ENCODE assay signal across 9 mouse cellular contexts in genomic region chr11:66188627-66189287, GRCm38 (mm10). TPM values are rescaled to one million over a fixed set of nuclear protein-coding genes. Genes with fewer than 3 reads are reported as not detected.
A peak's percentile ranks its signal among the peaks of the same experiment; 100 is the strongest.
DNase-seq lines count a peak whose midpoint lies in the region; ATAC-seq and TF ChIP-seq lines count a peak whose summit lies in the region.
"Had no signal": no experiment of that assay in that cellular context is flagged by ENCODE, and none has a peak within 500 bp of the region (broad histone marks: within the 10 kb centered on the region; RNA-seq: fewer than 3 reads in every experiment).

No protein-coding gene starts in this region.

- TF ChIP-seq EP300 in stomach, postnatal 0 days (optimal IDR thresholded peaks at IDR 0.05): no peak

- no peak overlapping the region for H3K27ac ChIP-seq in embryonic facial prominence, embryonic 14.5 days (replicated peaks; ENCODE audit: low read depth, low read length)
- no peak overlapping the region for H3K27ac ChIP-seq in embryonic facial prominence, embryonic 10.5 days (replicated peaks)
- H3K27ac ChIP-seq in stomach, postnatal 0 days (replicated peaks): no peak overlapping the region
- H3K27ac ChIP-seq in hindbrain, embryonic 13.5 days: no peak overlapping the region

- no peaks in the 10 kb centered on the region for H3K36me3 ChIP-seq in embryonic facial prominence, embryonic 14.5 days (ENCODE audit: control insufficient read depth, insufficient read depth, low read length)
- H3K36me3 ChIP-seq in embryonic facial prominence, embryonic 10.5 days (replicated peaks): no peaks in the 10 kb centered on the region
- H3K36me3 ChIP-seq in stomach, postnatal 0 days (ENCODE audit: control insufficient read depth, insufficient read depth, low read length): no peaks in the 10 kb centered on the region
- no peaks in the 10 kb centered on the region for H3K36me3 ChIP-seq in hindbrain, embryonic 13.5 days

- intact Hi-C loops in heart, postnatal 14 days (cut with DNase I): no loop called here
- intact Hi-C loops in left cerebral cortex, postnatal 25 days (cut with DNase I): no loop called here

- DNase-seq in embryonic facial prominence, embryonic 14.5 days (ENCODE audit: low spot score): peak; percentile 89
- no peak for DNase-seq in embryonic facial prominence, embryonic 10.5 days (ENCODE audit: low spot score)
- peak; percentile 32 for DNase-seq in 3T3-L1 (ENCODE audit: low read depth, low spot score)
- peak; percentile 2 for DNase-seq in forelimb bud, embryonic 11.5 days (ENCODE audit: low read depth, low spot score)
- DNase-seq in heart, postnatal 14 days: peak; percentile 52 to 80
- peak; percentile 24 to 50 for DNase-seq in left cerebral cortex, postnatal 25 days (ENCODE audit: low spot score in 2 of 2)
- DNase-seq in stomach, postnatal 0 days (ENCODE audit: low spot score): peak; percentile 40

- no peaks in the 10 kb centered on the region for H3K4me1 ChIP-seq in embryonic facial prominence, embryonic 14.5 days (ENCODE audit: control insufficient read depth, insufficient read depth, low read length)
- H3K4me1 ChIP-seq in embryonic facial prominence, embryonic 10.5 days: no peaks in the 10 kb centered on the region
- no peaks in the 10 kb centered on the region for H3K4me1 ChIP-seq in stomach, postnatal 0 days (replicated peaks; ENCODE audit: control insufficient read depth, insufficient read depth)
- H3K4me1 ChIP-seq in hindbrain, embryonic 13.5 days (replicated peaks): no peaks in the 10 kb centered on the region

- H3K9me3 ChIP-seq in embryonic facial prominence, embryonic 14.5 days (ENCODE audit: control insufficient read depth, low read length): no peaks in the 10 kb centered on the region
- no peaks in the 10 kb centered on the region for H3K9me3 ChIP-seq in embryonic facial prominence, embryonic 10.5 days
- H3K9me3 ChIP-seq in stomach, postnatal 0 days (ENCODE audit: control insufficient read depth, low read length): no peaks in the 10 kb centered on the region
- H3K9me3 ChIP-seq in hindbrain, embryonic 13.5 days: no peaks in the 10 kb centered on the region

- ATAC-seq in embryonic facial prominence, embryonic 14.5 days (ENCODE audit: low read depth): no peak
- no peak for ATAC-seq in stomach, postnatal 0 days (ENCODE audit: low FRiP score, low TSS enrichment)
- no peak for ATAC-seq in hindbrain, embryonic 13.5 days (ENCODE audit: low FRiP score)

- no peaks in the 10 kb centered on the region for H3K27me3 ChIP-seq in embryonic facial prominence, embryonic 14.5 days (replicated peaks; ENCODE audit: control insufficient read depth, insufficient read depth, low read length)
- no peaks in the 10 kb centered on the region for H3K27me3 ChIP-seq in embryonic facial prominence, embryonic 10.5 days (replicated peaks; ENCODE audit: low read depth, poor library complexity, severe bottlenecking)
- no peaks in the 10 kb centered on the region for H3K27me3 ChIP-seq in stomach, postnatal 0 days (ENCODE audit: control insufficient read depth, insufficient read depth, low read length)
- H3K27me3 ChIP-seq in hindbrain, embryonic 13.5 days: no peaks in the 10 kb centered on the region

- no peak overlapping the region for H3K9ac ChIP-seq in embryonic facial prominence, embryonic 14.5 days (ENCODE audit: low read depth, low read length)
- H3K9ac ChIP-seq in stomach, postnatal 0 days (ENCODE audit: low read length): no peak overlapping the region
- H3K9ac ChIP-seq in hindbrain, embryonic 13.5 days: no peak overlapping the region

- no peak for TF ChIP-seq CTCF in stomach, postnatal 0 days (IDR thresholded peaks at IDR 0.05; ENCODE audit: low read depth)

- H3K4me2 ChIP-seq in embryonic facial prominence, embryonic 14.5 days (ENCODE audit: low read depth, low read length): no peak overlapping the region
- H3K4me2 ChIP-seq in stomach, postnatal 0 days (replicated peaks; ENCODE audit: low read depth): no peak overlapping the region
- H3K4me2 ChIP-seq in hindbrain, embryonic 13.5 days: no peak overlapping the region

- no peak overlapping the region for H3K4me3 ChIP-seq in embryonic facial prominence, embryonic 14.5 days (ENCODE audit: low read depth, low read length)
- H3K4me3 ChIP-seq in embryonic facial prominence, embryonic 10.5 days: no peak overlapping the region
- no peak overlapping the region for H3K4me3 ChIP-seq in stomach, postnatal 0 days (ENCODE audit: low read depth, low read length)
- H3K4me3 ChIP-seq in hindbrain, embryonic 13.5 days: no peak overlapping the region

- 75% methylated on average over 3 of the region's 3 CpGs for WGBS in embryonic facial prominence, embryonic 14.5 days
- WGBS in embryonic facial prominence, embryonic 10.5 days: 87% methylated on average over 3 of the region's 3 CpGs
- WGBS in stomach, postnatal 0 days: 70% methylated on average over 3 of the region's 3 CpGs
- 85% methylated on average over 3 of the region's 3 CpGs for WGBS in hindbrain, embryonic 13.5 days

RNA-seq across cellular contexts. Expression of gene Dnah9, which starts 20.4 kb away (rescaled TPM):
- 0.34 and 0.90 TPM in 2 replicates for polyA plus RNA-seq in embryonic facial prominence, embryonic 14.5 days (2014; fragmentation: Nextera tagmentation; extraction: Ambion mirVana)
- 0.16 and 0.26 TPM in 2 replicates for polyA plus RNA-seq in embryonic facial prominence, embryonic 10.5 days (2016; fragmentation: Nextera tagmentation; extraction: Ambion mirVana)
- under 1 TPM; 0.02 to 0.17 TPM for total RNA-seq in heart, postnatal 14 days (2021)
- total RNA-seq in left cerebral cortex, postnatal 25 days (2021): 1 to 10 TPM; 2.4 to 3.0 TPM
- 0.11 and 0.35 TPM in 2 replicates for polyA plus RNA-seq in stomach, postnatal 0 days (2015; fragmentation: Nextera tagmentation; extraction: Ambion mirVana)
- 2.8 and 2.9 TPM in 2 replicates for polyA plus RNA-seq in hindbrain, embryonic 13.5 days (2015; fragmentation: Nextera tagmentation; extraction: Ambion mirVana)
- total RNA-seq: common myeloid progenitor, adult 5-6 weeks had no signal
